Mouse (Mus musculus) A20 (cell line): ENCODE data around the gene Pcid2.
"Not testable (repeated sequence)": the region's sequence is repeated elsewhere in the genome, so short reads cannot be mapped to it uniquely, and the experiment has no call there.

Source experiments
- DNase-seq: peaks from one replicate; pipeline ENCODE4 v3.0.0-alpha.2; 2011; ENCODE audit warnings: low read depth, low spot score

The Pcid2 gene

DNA sequence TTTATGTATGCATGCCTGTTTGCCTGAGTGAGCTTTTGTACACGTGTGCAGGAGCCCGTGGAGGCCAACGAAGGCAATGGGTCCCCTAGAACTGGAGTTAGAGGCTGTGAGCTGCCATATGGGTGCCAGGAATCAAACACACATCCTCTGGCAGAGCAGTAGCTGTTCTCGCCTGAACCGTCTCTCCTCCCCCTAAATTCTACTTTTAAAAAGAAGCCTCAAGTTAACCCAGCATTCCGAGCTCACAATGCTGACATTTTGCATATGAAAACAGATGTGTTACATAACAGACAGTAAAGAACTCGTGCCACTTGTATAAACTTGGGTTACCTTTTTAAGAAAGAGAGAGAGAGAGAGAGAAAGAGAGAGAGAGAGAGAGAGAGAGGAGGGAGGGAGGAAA is 27.7 kb downstream of the Pcid2 start:
- no peak for DNase-seq

DNA sequence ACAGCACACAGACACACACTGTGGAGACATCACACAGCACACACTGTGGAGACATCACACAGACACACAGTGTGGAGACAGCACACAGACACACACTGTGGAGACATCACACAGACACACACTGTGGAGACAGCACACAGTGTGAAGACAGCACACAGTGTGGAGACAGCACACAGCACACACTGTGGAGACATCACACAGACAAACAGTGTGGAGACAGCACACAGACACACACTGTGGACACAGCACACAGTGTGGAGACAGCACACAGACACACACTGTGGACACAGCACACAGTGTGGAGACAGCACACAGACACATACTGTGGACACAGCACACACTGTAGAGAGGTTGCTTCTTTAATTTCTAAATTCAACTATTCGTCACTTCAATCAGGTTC is 29.7 kb downstream of the Pcid2 start:
- not testable (repeated sequence) for DNase-seq

DNA sequence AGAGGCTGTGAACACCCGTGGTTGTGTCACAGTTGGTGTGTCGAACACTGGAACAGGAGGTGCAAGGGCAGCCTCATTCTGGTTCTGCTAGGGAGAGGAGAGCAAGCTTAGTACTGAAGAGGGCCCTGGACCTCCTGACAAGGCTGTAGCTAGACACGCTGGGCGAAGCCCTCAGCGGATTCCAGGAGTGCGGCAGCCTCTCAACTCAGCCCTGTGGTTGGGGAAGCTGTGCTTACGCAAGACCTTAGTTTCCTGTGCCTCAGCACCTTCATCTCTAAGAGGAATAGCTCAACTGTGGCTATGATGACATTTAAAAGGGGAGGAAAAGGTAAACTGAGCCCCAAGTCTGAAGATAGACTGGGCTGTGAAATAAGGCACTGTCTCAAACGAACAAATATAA is 30.2 kb downstream of the Pcid2 start:
- DNase-seq, result no peak

DNA sequence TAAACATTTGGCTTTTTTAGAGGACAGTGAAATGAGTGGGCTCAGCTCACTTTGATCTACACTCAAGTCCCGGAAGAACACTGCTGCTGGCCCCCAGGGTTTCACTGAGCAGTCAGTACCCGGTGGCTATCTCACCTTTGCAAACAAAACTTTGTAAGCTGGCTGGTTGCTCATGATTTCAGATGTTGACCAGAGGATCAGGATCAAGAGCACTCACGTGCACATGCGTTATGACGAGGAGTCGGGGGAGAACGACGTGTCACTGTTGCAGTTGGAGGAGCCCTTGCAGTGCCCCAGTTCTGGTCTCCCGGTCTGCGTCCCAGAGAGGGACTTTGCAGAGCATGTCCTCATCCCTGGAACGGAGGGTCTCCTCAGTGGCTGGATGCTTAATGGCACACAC is 32.0 kb downstream of the Pcid2 start:
- no peak for DNase-seq

DNA sequence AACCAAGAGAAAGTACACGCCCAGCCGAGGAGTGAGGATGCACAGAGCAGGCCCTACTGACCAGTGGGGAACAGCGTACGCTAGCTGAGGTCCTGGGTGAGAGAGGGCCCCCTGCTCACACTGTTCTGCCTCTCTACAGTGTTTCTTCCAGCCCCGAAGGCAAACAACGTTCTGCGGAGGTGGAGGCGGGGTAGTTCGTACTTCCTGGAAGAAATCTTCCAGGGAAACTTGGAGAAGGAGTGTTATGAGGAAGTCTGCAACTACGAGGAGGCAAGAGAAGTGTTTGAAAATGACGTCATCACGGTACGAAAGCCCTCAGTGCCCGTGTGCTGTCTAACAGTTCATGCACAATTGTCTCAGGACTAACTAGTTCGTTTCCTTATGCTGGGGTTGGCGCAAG is 42.1 kb downstream of the Pcid2 start:
- no peak for DNase-seq

DNA sequence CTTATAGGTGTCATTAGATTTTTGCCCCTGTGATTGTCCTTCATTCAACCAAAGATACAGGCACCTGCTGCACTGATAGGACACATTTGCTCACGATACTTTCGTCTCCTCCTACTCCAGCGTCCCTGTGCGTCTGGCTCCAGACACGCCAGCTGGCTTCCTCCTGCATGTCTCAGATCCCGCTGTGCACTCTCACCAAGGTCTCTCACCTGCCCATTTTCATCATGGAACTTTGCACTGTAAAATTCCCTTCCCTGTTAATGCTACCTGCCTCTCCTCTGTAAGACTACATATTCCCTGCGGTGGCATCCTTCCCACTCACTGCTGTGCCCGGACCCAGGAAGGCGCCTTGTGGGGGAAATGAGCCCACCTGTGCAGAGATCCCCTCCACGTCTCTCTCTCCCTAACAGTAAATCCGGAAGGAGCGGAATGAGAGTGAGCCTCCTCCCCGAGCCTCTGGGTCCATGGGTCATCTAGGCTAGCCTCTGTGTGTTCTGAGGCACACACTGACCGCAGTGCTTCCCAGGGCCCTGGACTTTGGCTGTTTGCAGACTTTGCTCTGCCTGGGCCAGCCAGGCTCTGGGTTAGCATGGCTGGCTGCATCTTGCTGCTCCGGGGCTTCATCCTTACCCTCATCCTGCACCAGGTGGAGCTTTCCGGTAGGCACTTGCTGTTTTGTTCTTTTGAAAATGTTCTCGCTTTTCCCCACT is 44.7 kb downstream of the Pcid2 start, which contains the start of gene Proz:
Proz (plus strand) TSS at position 474 of the 710 bp plus-strand sequence.
- no peak for DNase-seq

DNA sequence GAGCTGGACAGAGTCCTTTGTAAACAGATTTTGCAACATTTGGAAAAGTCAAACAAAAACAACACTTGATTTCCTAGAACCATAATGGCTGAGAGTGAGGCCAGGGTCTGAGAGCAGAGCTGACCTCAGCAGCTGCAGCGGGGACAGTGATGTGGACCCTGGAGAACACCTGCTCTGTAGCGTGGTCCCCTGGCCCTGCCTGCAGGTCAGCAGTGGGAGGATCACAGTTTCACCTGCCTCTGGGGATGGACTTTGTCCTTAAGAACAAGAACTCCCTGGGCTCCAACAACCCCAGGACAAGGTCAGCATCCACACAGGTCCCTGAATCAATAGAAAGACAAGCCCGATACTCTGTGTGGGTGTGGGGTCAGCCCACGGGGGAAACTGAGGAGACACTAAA is 47.9 kb downstream of the Pcid2 start:
- DNase-seq, result no peak

DNA sequence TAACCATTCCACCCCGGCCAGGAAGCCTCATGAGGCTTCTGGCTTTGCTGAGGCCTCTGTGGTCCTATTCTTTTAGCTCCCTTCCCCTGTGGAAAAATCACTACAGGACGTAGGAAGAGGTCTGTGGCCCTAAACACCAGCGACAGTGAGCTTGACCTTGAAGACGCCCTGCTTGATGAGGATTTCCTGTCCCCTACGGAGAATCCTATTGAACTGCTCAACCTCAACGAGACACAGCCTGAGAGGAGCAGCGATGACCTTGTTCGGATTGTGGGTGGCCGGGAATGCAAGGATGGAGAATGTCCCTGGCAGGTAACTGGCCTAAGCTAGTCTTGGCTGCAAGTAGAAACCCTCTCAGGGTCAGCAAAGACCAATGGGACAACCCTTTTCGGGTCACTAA is 54.7 kb downstream of the Pcid2 start:
- DNase-seq, result no peak

DNA sequence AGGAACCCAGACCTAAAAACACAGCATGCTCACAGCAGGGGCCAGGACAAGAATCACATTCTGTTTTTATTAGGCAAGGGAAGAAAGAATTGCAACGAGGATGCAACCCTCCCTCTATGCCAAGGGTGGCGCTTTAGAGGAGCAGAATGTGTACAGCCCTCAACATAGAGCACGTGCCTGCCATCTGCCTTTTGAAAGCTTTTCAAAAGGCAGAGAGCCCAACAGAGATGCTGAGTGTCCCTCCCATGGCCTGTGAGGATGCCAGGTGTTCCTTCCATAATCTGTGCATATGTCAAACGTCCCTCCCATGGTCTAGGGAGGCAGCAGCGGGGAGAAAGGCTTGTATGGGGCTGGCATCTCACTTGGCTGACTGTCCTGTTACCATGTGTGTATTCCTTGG is 57.6 kb downstream of the Pcid2 start:
- DNase-seq, result no peak

DNA sequence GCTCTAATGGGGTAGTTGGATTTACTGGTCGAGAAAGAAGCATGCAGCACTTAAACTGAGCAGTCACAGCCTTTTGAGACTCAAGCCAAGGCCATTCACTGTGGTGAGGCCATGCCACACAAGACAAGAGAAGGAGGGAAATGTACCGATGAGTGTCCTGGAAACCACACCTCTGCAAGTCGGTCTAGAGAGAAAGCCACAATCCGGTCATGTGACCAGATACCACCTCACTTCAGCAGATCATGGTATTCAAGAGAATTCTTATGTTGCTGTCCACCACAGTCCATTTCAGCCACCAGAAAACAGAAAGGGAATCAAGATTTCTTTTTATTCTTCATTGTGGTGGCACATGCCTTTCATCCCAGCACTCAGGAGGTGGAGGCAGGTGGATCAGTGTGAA is 63.8 kb downstream of the Pcid2 start:
- no peak for DNase-seq

DNA sequence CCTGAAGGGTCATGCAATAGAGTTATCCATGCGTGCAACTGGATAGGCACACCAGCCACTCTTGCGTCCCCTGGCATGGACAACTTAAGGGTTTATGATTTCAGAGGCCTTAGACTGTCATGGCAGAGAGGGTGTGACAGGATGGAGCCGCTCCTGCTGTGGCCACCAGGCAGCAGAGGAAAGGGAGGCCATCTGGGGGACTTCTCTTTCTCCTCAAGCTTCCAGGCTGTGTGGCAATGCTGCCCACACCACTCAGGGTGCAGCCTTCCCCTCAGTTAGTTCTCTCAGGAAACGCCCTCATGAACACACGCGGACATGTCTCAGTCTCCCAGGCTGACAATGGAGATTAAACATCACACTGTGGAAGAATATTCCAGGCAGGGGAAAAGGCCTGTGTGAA is 66.2 kb downstream of the Pcid2 start:
- no peak for DNase-seq

DNA sequence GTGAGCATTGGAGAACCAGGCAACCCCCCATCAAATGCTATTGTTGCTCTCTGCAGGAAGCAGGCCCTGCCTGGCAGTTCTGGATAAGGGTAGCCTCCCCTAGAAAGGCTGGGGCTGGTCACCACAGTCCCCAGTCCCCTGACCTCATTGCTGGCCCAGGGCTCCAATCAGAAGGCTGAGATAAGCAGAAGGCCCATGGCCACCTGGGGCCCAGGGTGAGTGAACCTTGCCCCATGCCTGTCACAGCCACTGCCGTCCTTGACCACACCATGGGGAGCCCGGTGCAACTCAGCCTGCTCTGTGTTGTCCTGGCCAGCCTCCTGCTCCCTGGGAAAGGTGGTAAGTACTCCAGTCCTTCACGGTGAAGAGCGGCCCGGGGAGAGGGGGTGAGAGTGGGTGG is 67.7 kb downstream of the Pcid2 start:
- no peak for DNase-seq

DNA sequence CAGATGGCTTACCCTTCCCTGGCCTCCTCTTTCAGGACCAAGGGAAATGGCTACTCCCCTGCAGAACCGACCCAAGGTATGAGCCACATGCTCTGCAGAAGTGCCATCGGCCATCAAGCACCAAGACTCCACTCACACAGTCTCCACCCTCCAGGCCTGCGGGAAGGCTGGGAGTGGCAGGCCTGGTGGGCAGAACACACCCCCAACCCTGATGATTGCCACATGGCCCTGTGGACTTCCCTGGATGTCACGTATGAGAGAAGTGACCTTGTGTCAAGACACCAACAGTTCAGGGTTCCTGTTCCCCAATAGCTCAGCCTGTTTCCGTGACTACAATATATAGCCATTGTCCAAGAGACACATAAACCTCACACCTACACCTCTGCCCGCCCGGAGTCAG is 68.2 kb downstream of the Pcid2 start, which contains the start of gene F10:
F10 (plus strand) TSS at position 294 of the 400 bp plus-strand sequence.
- no peak for DNase-seq

DNA sequence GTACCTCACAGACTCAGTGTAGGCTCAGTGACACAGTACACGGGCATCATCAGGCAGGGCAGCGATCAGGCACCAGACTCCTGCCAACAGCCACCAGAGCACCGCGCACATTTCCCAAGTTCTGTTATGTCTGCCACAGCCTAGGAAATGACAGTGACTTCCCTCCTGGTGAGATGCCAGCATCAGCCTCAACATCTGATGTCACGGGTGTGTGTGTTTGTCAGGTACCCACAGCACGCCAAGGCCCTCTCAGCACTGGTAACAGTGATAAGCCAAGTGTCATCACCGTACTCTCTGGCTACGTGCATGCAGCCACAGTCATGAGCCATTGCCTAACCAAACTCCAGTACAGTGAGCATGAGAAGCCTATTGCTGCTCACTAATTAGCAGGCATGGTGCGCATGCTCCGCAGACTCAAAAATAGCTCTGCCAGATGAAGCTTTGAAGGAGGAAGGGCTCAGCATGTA is 68.9 kb downstream of the Pcid2 start:
- no peak for DNase-seq

DNA sequence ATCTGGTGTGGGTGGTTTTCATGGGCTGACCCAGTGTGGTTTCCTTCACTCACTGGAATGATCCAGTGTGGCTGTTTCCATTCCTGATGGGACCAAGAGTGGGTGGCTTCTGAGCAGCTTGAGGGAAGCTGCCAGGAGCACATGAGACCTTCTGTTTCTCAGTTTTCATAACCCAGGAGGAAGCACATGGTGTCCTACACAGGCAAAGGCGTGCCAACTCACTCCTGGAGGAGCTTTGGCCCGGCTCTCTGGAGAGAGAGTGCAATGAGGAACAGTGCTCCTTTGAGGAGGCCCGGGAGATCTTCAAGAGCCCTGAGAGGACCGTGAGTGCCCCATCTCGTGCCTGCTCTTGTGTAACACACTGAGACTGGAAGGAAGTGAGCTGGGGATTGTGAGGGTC is 76.8 kb downstream of the Pcid2 start:
- no peak for DNase-seq

DNA sequence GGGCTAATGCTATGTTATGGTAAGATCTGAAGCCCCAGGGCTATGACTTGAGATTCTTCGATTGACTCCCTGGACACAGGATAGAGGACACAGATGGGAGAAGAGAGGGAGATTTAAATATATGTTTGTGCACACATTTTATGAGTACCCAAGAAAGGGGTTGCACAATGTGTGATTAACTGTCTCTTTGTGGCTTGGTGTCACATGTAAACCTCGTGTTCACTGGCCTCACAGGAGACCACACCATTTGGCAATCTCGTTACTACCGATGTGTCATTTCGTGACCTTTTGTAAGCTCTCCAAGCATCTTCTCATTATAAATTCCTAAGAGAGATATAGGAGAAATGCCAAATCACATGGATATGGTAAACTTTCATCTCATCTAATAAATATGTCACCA is 77.6 kb downstream of the Pcid2 start:
- DNase-seq, result no peak
